Mouse (Mus musculus) gastrocnemius, adult 2 months (tissue): ENCODE measurements around the gene Amotl1. TPM values are rescaled to one million over a fixed set of nuclear protein-coding genes. Genes with fewer than 3 reads are reported as not detected.

Experiments
- DNase-seq: peaks from one replicate; pipeline ENCODE4 v3.0.0; 2022
- H3K27ac ChIP-seq: fragments of 200-600 bp; 2 replicates; pipeline ENCODE4 v1.8.1; 2022; ENCODE audit warnings: mild to moderate bottlenecking
- H3K4me3 ChIP-seq: fragments of 200-600 bp; 2 replicates; pipeline ENCODE4 v1.8.1; 2022; ENCODE audit warnings: mild to moderate bottlenecking, moderate library complexity
- CTCF ChIP-seq: fragments of 200-600 bp; IDR thresholded peaks from 2 replicates; pipeline ENCODE4 v1.8.1; 2022; ENCODE audit warnings: antibody characterized with exemption, mild to moderate bottlenecking, moderate library complexity
- intact Hi-C: fragments of 180-260 bp; cut with DNase I; formaldehyde crosslinking; loops from one replicate; pipeline ENCODE4 v1.15.1; 2025
- total RNA-seq, 2 experiments: library from RNA; stranded (reverse); gene quantifications; 2 replicates each; pipeline ENCODE4 v1.2.3; 2021

Gene Amotl1
- total RNA-seq, 2 experiments from 2014 or later: 397 to 399 TPM

GRCm38 (mm10) chr9:14613308-14614204, 31.3 kb downstream of the Amotl1 start:
- H3K27ac ChIP-seq: peak overlapping the region; percentile 98
- intact Hi-C loops: no loop called here
- peak; percentile 67 for DNase-seq
- H3K4me3 ChIP-seq: peak overlapping the region; percentile 92
- TF ChIP-seq CTCF: no peak

GRCm38 (mm10) chr9:14612588-14612987, 32.3 kb downstream of the Amotl1 start:
- peak overlapping the region; percentile 92 for H3K4me3 ChIP-seq
- H3K27ac ChIP-seq: peak overlapping the region; percentile 98
- TF ChIP-seq CTCF: no peak
- DNase-seq: no peak
- intact Hi-C loops: no loop called here

- H3K4me3 ChIP-seq: peak overlapping the region; percentile 23; the same call in 1 of the 2 replicates
- no peak for TF ChIP-seq CTCF
- intact Hi-C loops: no loop called here
- H3K27ac ChIP-seq: peak overlapping the region; percentile 53
- peak; percentile 59 for DNase-seq
These were observed 36.3 kb downstream of the Amotl1 start for GRCm38 (mm10) chr9:14608521-14608920.

- no peak for TF ChIP-seq CTCF
- H3K27ac ChIP-seq: peak overlapping the region; percentile 53
- DNase-seq: no peak
- intact Hi-C loops: no loop called here
- H3K4me3 ChIP-seq: no peak overlapping the region
These were observed 37.4 kb downstream of the Amotl1 start for GRCm38 (mm10) chr9:14607464-14607863.

GRCm38 (mm10) chr9:14605992-14606391, 38.9 kb downstream of the Amotl1 start:
- no peak for DNase-seq

GRCm38 (mm10) chr9:14604363-14604762, 40.5 kb downstream of the Amotl1 start:
- no peak for DNase-seq
- Histone ChIP-seq H3K27ac (peak overlapping the region; percentile 6; the same call in 1 of the 2 replicates), H3K4me3 (no peak overlapping the region)
- no peak for TF ChIP-seq CTCF
- intact Hi-C loops: no loop called here

More at GRCm38 (mm10) chr9:14605992-14606391, 38.9 kb downstream of the Amotl1 start:
- Histone ChIP-seq H3K4me3 (no peak overlapping the region), H3K27ac (peak overlapping the region; percentile 53)
- intact Hi-C loops: no loop called here
- no peak for TF ChIP-seq CTCF

GRCm38 (mm10) chr9:14603475-14603874, 41.4 kb downstream of the Amotl1 start:
- TF ChIP-seq CTCF: peak; percentile 33; the same call in 1 of the 2 replicates
- intact Hi-C loops: no loop called here

GRCm38 (mm10) chr9:14599799-14600198, 45.1 kb downstream of the Amotl1 start:
- DNase-seq: peak; percentile 65
- Histone ChIP-seq H3K4me3 (no peak overlapping the region), H3K27ac (peak overlapping the region; percentile 83)
- intact Hi-C loops: loop anchor here (5.0 kb wide), 1 partner anchor 63 kb away; no protein-coding TSS in a partner anchor
- no peak for TF ChIP-seq CTCF

More at GRCm38 (mm10) chr9:14603475-14603874, 41.4 kb downstream of the Amotl1 start:
- no peak for DNase-seq
- Histone ChIP-seq H3K27ac (peak overlapping the region; percentile 46), H3K4me3 (no peak overlapping the region)

- intact Hi-C loops: loop anchor here (5.0 kb wide), 1 partner anchor 64 kb away; no protein-coding TSS in a partner anchor
- DNase-seq: no peak
- TF ChIP-seq CTCF: no peak
- H3K27ac ChIP-seq: peak overlapping the region; percentile 63
- H3K4me3 ChIP-seq: no peak overlapping the region
These were observed 46.7 kb downstream of the Amotl1 start for GRCm38 (mm10) chr9:14598157-14598556.

GRCm38 (mm10) chr9:14597429-14597828, 47.4 kb downstream of the Amotl1 start:
- intact Hi-C loops: loop anchor here (5.0 kb wide), 1 partner anchor 65 kb away; no protein-coding TSS in a partner anchor
- Histone ChIP-seq H3K27ac (peak overlapping the region; percentile 91), H3K4me3 (no peak overlapping the region)
- DNase-seq: no peak
- no peak for TF ChIP-seq CTCF

GRCm38 (mm10) chr9:14596858-14597257, 48.0 kb downstream of the Amotl1 start:
- H3K27ac ChIP-seq: peak overlapping the region; percentile 91
- DNase-seq: peak; percentile 91
- no peak overlapping the region for H3K4me3 ChIP-seq
- no peak for TF ChIP-seq CTCF
- intact Hi-C loops: loop anchor here (5.0 kb wide), 1 partner anchor 65 kb away; no protein-coding TSS in a partner anchor

- peak; percentile 41 for DNase-seq
- Histone ChIP-seq H3K4me3 (peak overlapping the region; percentile 28; the same call in 1 of the 2 replicates), H3K27ac (peak overlapping the region; percentile 91)
- intact Hi-C loops: loop anchor here (5.0 kb wide), 1 partner anchor 66 kb away; no protein-coding TSS in a partner anchor
- TF ChIP-seq CTCF: no peak
These were observed 48.4 kb downstream of the Amotl1 start for GRCm38 (mm10) chr9:14596427-14596826.

GRCm38 (mm10) chr9:14595893-14596292, 49.0 kb downstream of the Amotl1 start:
- no peak for TF ChIP-seq CTCF
- intact Hi-C loops: loop anchor here (5.0 kb wide), 1 partner anchor 66 kb away; no protein-coding TSS in a partner anchor
- H3K4me3 ChIP-seq: peak overlapping the region; percentile 28; the same call in 1 of the 2 replicates
- peak overlapping the region; percentile 91 for H3K27ac ChIP-seq
- DNase-seq: no peak
